Mouse (Mus musculus) MEL (cell line): Measurements from ENCODE around the gene Trim30b. TPM values are rescaled to one million over a fixed set of nuclear protein-coding genes. Genes with fewer than 3 reads are reported as not detected.
A peak's percentile ranks its signal among the peaks of the same experiment; 100 is the strongest.

Experiments used
- DNase-seq: peaks from one replicate; pipeline ENCODE4 v3.0.0; 2011; ENCODE audit warnings: low read depth, low spot score
- H3K27ac ChIP-seq: 2 replicates; pipeline ENCODE4 v1.5.1; 2012; ENCODE audit warnings: low read depth, mild to moderate bottlenecking, control low read depth, low read length, moderate library complexity; ENCODE audit not compliant: control insufficient read depth
- H3K27me3 ChIP-seq, 2 experiments: fragments of 150-350 bp in 1 of 2; sonication (generic) in 1 of 2; 2 replicates each; pipeline ENCODE4 v1.6.1; 2012; ENCODE audit warnings: low read length in 2 of 2, mild to moderate bottlenecking in 2 of 2, improper control_type of control experiment in 1 of 2, moderate library complexity in 1 of 2; ENCODE audit not compliant: insufficient read depth in 2 of 2, control insufficient read depth in 1 of 2
- H3K36me3 ChIP-seq, 2 experiments: 2 replicates each; pipeline ENCODE4 v1.6.1; 2012 to 2014; ENCODE audit warnings: low read length in 2 of 2, improper control_type of control experiment in 1 of 2, inconsistent platforms in 1 of 2, mild to moderate bottlenecking in 1 of 2; ENCODE audit not compliant: insufficient read depth in 2 of 2, control insufficient read depth in 1 of 2
- H3K4me1 ChIP-seq, 2 experiments: fragments of 150-350 bp in 1 of 2; sonication (generic) in 1 of 2; 2 replicates each; pipeline ENCODE4 v1.6.1; 2012; ENCODE audit warnings: low read length in 2 of 2, improper control_type of control experiment in 1 of 2, mild to moderate bottlenecking in 1 of 2; ENCODE audit not compliant: insufficient read depth in 2 of 2, control insufficient read depth in 1 of 2
- H3K4me3 ChIP-seq, 2 experiments: fragments of 150-350 bp in 1 of 2; sonication (generic) in 1 of 2; 2 replicates each; pipeline ENCODE4 v1.5.1; 2012; ENCODE audit warnings: low read depth in 2 of 2, low read length in 2 of 2, mild to moderate bottlenecking in 2 of 2, moderate library complexity in 2 of 2, control low read depth in 1 of 2, improper control_type of control experiment in 1 of 2; ENCODE audit not compliant: control insufficient read depth in 1 of 2, insufficient read depth in 1 of 2
- H3K79me2 ChIP-seq: 2 replicates; pipeline ENCODE4 v1.6.1; 2012; ENCODE audit warnings: mild to moderate bottlenecking, low read length, moderate library complexity; ENCODE audit not compliant: control insufficient read depth, poor library complexity, insufficient read depth
- H3K9ac ChIP-seq: 2 replicates; pipeline ENCODE4 v1.6.1; 2012; ENCODE audit warnings: low read depth, mild to moderate bottlenecking, control low read depth, low read length, moderate library complexity; ENCODE audit not compliant: control insufficient read depth, poor library complexity, severe bottlenecking
- H3K9me3 ChIP-seq: fragments of 150-350 bp; sonication (generic); replicated peaks from 2 replicates; pipeline ENCODE4 v1.6.1; 2012; ENCODE audit warnings: mild to moderate bottlenecking, low read length, improper control_type of control experiment, moderate library complexity; ENCODE audit not compliant: insufficient read depth
- BHLHE40 ChIP-seq: IDR thresholded peaks from 2 replicates; pipeline ENCODE4 v1.6.1; 2012; ENCODE audit warnings: low read depth, mild to moderate bottlenecking, inconsistent platforms, low read length, improper control_type of control experiment, borderline replicate concordance
- CHD1 ChIP-seq: IDR thresholded peaks from 2 replicates; pipeline ENCODE4 v1.6.1; 2012; ENCODE audit warnings: low read depth, mild to moderate bottlenecking, inconsistent platforms, low read length, improper control_type of control experiment
- CHD2 ChIP-seq: IDR thresholded peaks from 2 replicates; pipeline ENCODE4 v1.6.1; 2011; ENCODE audit warnings: low read length, improper control_type of control experiment
- CTCF ChIP-seq, 3 experiments: IDR thresholded peaks in 2 of 3; conservative IDR thresholded peaks in 1 of 3; 2 replicates each; pipeline ENCODE4 v1.5.1; 2011 to 2012; ENCODE audit warnings: low read length in 3 of 3, low read depth in 2 of 3, mild to moderate bottlenecking in 2 of 3, improper control_type of control experiment in 1 of 3, inconsistent platforms in 1 of 3, mixed read lengths in 1 of 3, moderate library complexity in 1 of 3; ENCODE audit not compliant: control insufficient read depth in 1 of 3, insufficient read depth in 1 of 3, poor library complexity in 1 of 3, severe bottlenecking in 1 of 3
- E2F4 ChIP-seq: IDR thresholded peaks from 2 replicates; pipeline ENCODE4 v1.6.1; 2011; ENCODE audit warnings: low read depth, low read length, improper control_type of control experiment, borderline replicate concordance
- ELF1 ChIP-seq: IDR thresholded peaks from 2 replicates; pipeline ENCODE4 v1.6.1; 2014; ENCODE audit warnings: low read depth, mild to moderate bottlenecking, inconsistent platforms, low read length, improper control_type of control experiment, moderate library complexity
- EP300 ChIP-seq, 2 experiments: IDR thresholded peaks; 2 replicates each; pipeline ENCODE4 v1.6.1; 2011; ENCODE audit warnings: improper control_type of control experiment in 2 of 2, low read length in 2 of 2, low read depth in 1 of 2, mild to moderate bottlenecking in 1 of 2
- ETS1 ChIP-seq: IDR thresholded peaks from 2 replicates; pipeline ENCODE4 v1.6.1; 2012; ENCODE audit warnings: low read depth, mild to moderate bottlenecking, inconsistent platforms, low read length, improper control_type of control experiment, moderate library complexity
- GABPA ChIP-seq: IDR thresholded peaks from 2 replicates; pipeline ENCODE4 v1.6.1; 2012; ENCODE audit warnings: low read depth, mild to moderate bottlenecking, inconsistent platforms, low read length, improper control_type of control experiment, moderate library complexity
- GATA1 ChIP-seq: IDR thresholded peaks from 2 replicates; pipeline ENCODE4 v1.6.1; 2011; ENCODE audit warnings: low read depth, low read length, improper control_type of control experiment
- HCFC1 ChIP-seq: IDR thresholded peaks from 2 replicates; pipeline ENCODE4 v1.6.1; 2012; ENCODE audit warnings: low read depth, mild to moderate bottlenecking, inconsistent platforms, low read length, improper control_type of control experiment, moderate library complexity
- JUND ChIP-seq: IDR thresholded peaks from 2 replicates; pipeline ENCODE4 v1.6.1; 2011; ENCODE audit warnings: low read depth, mild to moderate bottlenecking, improper control_type of control experiment, low read length
- MAZ ChIP-seq: IDR thresholded peaks from 2 replicates; pipeline ENCODE4 v1.6.1; 2012; ENCODE audit warnings: low read depth, mild to moderate bottlenecking, inconsistent platforms, low read length, improper control_type of control experiment
- MEF2A ChIP-seq: IDR thresholded peaks from 2 replicates; pipeline ENCODE4 v1.6.1; 2014; ENCODE audit warnings: low read depth, mild to moderate bottlenecking, inconsistent platforms, low read length, improper control_type of control experiment; ENCODE audit not compliant: poor library complexity, insufficient replicate concordance, severe bottlenecking; ENCODE audit errors: extremely low read depth
- MYC ChIP-seq: IDR thresholded peaks from 2 replicates; pipeline ENCODE4 v1.6.1; 2011; ENCODE audit warnings: low read depth, mild to moderate bottlenecking, low read length, improper control_type of control experiment, moderate library complexity
- NELFE ChIP-seq: IDR thresholded peaks from 2 replicates; pipeline ENCODE4 v1.6.1; 2011; ENCODE audit warnings: low read depth, low read length, improper control_type of control experiment
- POLR2A ChIP-seq, 2 experiments: IDR thresholded peaks; 2 replicates each; pipeline ENCODE4 v1.6.1; 2011 to 2012; ENCODE audit warnings: low read length in 2 of 2, mild to moderate bottlenecking in 2 of 2, control low read depth in 1 of 2, improper control_type of control experiment in 1 of 2, low read depth in 1 of 2, moderate library complexity in 1 of 2; ENCODE audit not compliant: control insufficient read depth in 1 of 2, insufficient read depth in 1 of 2, poor library complexity in 1 of 2
- POLR2AphosphoS2 ChIP-seq: IDR thresholded peaks from 2 replicates; pipeline ENCODE4 v1.6.1; 2011; ENCODE audit warnings: low read length, improper control_type of control experiment
- RCOR1 ChIP-seq: IDR thresholded peaks from 2 replicates; pipeline ENCODE4 v1.6.1; 2012; ENCODE audit warnings: low read depth, mild to moderate bottlenecking, inconsistent platforms, low read length, improper control_type of control experiment
- SIN3A ChIP-seq: IDR thresholded peaks from 2 replicates; pipeline ENCODE4 v1.6.1; 2012; ENCODE audit warnings: low read length, improper control_type of control experiment, inconsistent platforms
- SMC3 ChIP-seq: IDR thresholded peaks from 2 replicates; pipeline ENCODE4 v1.6.1; 2011; ENCODE audit warnings: low read depth, low read length, improper control_type of control experiment
- TAL1 ChIP-seq: IDR thresholded peaks from 2 replicates; pipeline ENCODE4 v1.6.1; 2012; ENCODE audit warnings: mild to moderate bottlenecking, inconsistent platforms, low read length, moderate library complexity, mixed read lengths
- TBP ChIP-seq: IDR thresholded peaks from 2 replicates; pipeline ENCODE4 v1.8.0; 2011; ENCODE audit warnings: low read depth, low read length, improper control_type of control experiment
- TCF12 ChIP-seq: IDR thresholded peaks from 2 replicates; pipeline ENCODE4 v1.6.1; 2014; ENCODE audit warnings: low read depth, mild to moderate bottlenecking, inconsistent platforms, low read length, improper control_type of control experiment, moderate library complexity
- USF1 ChIP-seq: IDR thresholded peaks from 2 replicates; pipeline ENCODE4 v1.6.1; 2014; ENCODE audit warnings: low read depth, mild to moderate bottlenecking, inconsistent platforms, low read length, improper control_type of control experiment, moderate library complexity
- USF2 ChIP-seq, 2 experiments: IDR thresholded peaks; 2 replicates each; pipeline ENCODE4 v1.6.1; 2011 to 2012; ENCODE audit warnings: improper control_type of control experiment in 2 of 2, low read length in 2 of 2, borderline replicate concordance in 1 of 2, inconsistent platforms in 1 of 2, low read depth in 1 of 2, mild to moderate bottlenecking in 1 of 2; ENCODE audit not compliant: insufficient read depth in 1 of 2
- ZC3H11A ChIP-seq: IDR thresholded peaks from 2 replicates; pipeline ENCODE4 v1.6.1; 2012; ENCODE audit warnings: low read depth, mild to moderate bottlenecking, inconsistent platforms, low read length, improper control_type of control experiment
- ZKSCAN1 ChIP-seq: IDR thresholded peaks from 2 replicates; pipeline ENCODE4 v1.6.1; 2012; ENCODE audit warnings: low read depth, mild to moderate bottlenecking, inconsistent platforms, low read length, improper control_type of control experiment, moderate library complexity
- ZMIZ1 ChIP-seq: IDR thresholded peaks from 2 replicates; pipeline ENCODE4 v1.6.1; 2012; ENCODE audit warnings: low read depth, mild to moderate bottlenecking, inconsistent platforms, low read length, improper control_type of control experiment, moderate library complexity
- polyA plus RNA-seq, 2 experiments: library from polyadenylated mRNA; stranded (reverse) in 1 of 2; unstranded in 1 of 2; fragments of >175 nt in 1 of 2; fragments of >200 nt in 1 of 2; gene quantifications; 2 replicates each; pipeline versions ENCODE4 v1.2.1 to v1.2.4; 2012; ENCODE audit warnings: low replicate concordance in 2 of 2, low read depth in 1 of 2; ENCODE audit not compliant: insufficient read length in 2 of 2, insufficient read depth in 1 of 2, missing spikeins in 1 of 2
- total RNA-seq: library from RNA; depleted of rRNA; stranded (reverse); fragments of 300-350 nt; gene quantifications from 2 replicates; pipeline ENCODE4 v1.2.3, GENCODE M21; 2012

Gene Trim30b
- total and polyA plus RNA-seq, 3 experiments = 0.04 TPM; not detected in 2

GRCm38 (mm10) chr7:104353600-104353967 lies 16.1 kb downstream of the Trim30b start:
- no peak for TF ChIP-seq USF1
- TF ChIP-seq GATA1 = no peak
- TF ChIP-seq ELF1 = no peak
- no peak for TF ChIP-seq SIN3A
- TF ChIP-seq E2F4 = no peak
- no peak for TF ChIP-seq CHD1
- TF ChIP-seq USF2 (IDR thresholded peaks at IDR 0.05; ENCODE audit: borderline replicate concordance in 1 of 2, insufficient read depth in 1 of 2, low read depth in 1 of 2, low read length in 2 of 2) = no peak
- no peak for TF ChIP-seq BHLHE40
- TF ChIP-seq CTCF (IDR thresholded peaks at IDR 0.05 in 2 of 3, conservative IDR thresholded peaks at IDR 0.05 in 1 of 3; ENCODE audit: control insufficient read depth in 1 of 3, insufficient read depth in 1 of 3, low read depth in 2 of 3, low read length in 3 of 3, poor library complexity in 1 of 3, severe bottlenecking in 1 of 3) = no peak
- TF ChIP-seq GABPA = no peak
- no peak for TF ChIP-seq SMC3
- no peak for TF ChIP-seq ZC3H11A
- no peak for TF ChIP-seq MEF2A
- TF ChIP-seq POLR2AphosphoS2 = no peak
- no peak for TF ChIP-seq TCF12
- TF ChIP-seq MYC = no peak
- TF ChIP-seq ZMIZ1 = no peak
- no peak for TF ChIP-seq ZKSCAN1
- peak overlapping the region; percentile 38 to 49 for H3K4me3 ChIP-seq

GRCm38 (mm10) chr7:104352717-104353599 lies 16.7 kb downstream of the Trim30b start, which contains the start of gene Trim12c:
Gene Trim12c, minus strand, starts transcription at chr7:104353362.
- peak; percentile 94 for DNase-seq
- peaks cover 3 to 4% of the 10 kb centered on the region in 2 experiments; a peak in 2 of 4 replicates for H3K4me1 ChIP-seq
- H3K4me3 ChIP-seq = peak within 1 kb of the TSS; percentile 49 to 66
- H3K27me3 ChIP-seq = no peaks in the 10 kb centered on the region
- H3K36me3 ChIP-seq = peaks cover 0 to 5% of the 10 kb centered on the region in 2 experiments; a peak in 2 of 4 replicates
- peak within 1 kb of the TSS; percentile 92 for H3K27ac ChIP-seq
- peak within 1 kb of the TSS; percentile 54 for H3K9ac ChIP-seq
- no peaks in the 10 kb centered on the region for H3K79me2 ChIP-seq
- H3K9me3 ChIP-seq = no peaks in the 10 kb centered on the region
- TF ChIP-seq EP300 (IDR thresholded peaks at IDR 0.05; ENCODE audit: low read depth in 1 of 2, low read length in 2 of 2) = peak; percentile 65 to 76
- peak; percentile 79 for TF ChIP-seq TCF12
- peak; percentile 52; the same call in 1 of the 2 replicates for TF ChIP-seq TBP
- TF ChIP-seq GATA1 = peak; percentile 67
- TF ChIP-seq ELF1 = peak; percentile 43; the same call in 1 of the 2 replicates
- TF ChIP-seq MYC = peak; percentile 17; the same call in 1 of the 2 replicates
- peak; percentile 75 for TF ChIP-seq ETS1
- TF ChIP-seq JUND = no peak
- TF ChIP-seq RCOR1 = 0 out of 2 replicates have a peak, but pooled peaks have one; percentile 11
- TF ChIP-seq POLR2A (IDR thresholded peaks at IDR 0.05; ENCODE audit: control insufficient read depth in 1 of 2, insufficient read depth in 1 of 2, low read depth in 1 of 2, low read length in 2 of 2, poor library complexity in 1 of 2) = no peak; a peak in 1 of 4 replicates
- TF ChIP-seq HCFC1 = peak; percentile 55; the same call in 1 of the 2 replicates
- peak; percentile 91 for TF ChIP-seq TAL1
- peak; percentile 86 for TF ChIP-seq SIN3A
- TF ChIP-seq MAZ = no peak
- TF ChIP-seq ZMIZ1 = no peak
- peak; percentile 34; the same call in 1 of the 2 replicates for TF ChIP-seq CHD2
- no peak for TF ChIP-seq NELFE

More at GRCm38 (mm10) chr7:104353600-104353967, 16.1 kb downstream of the Trim30b start:
- Histone ChIP-seq H3K79me2 (no peaks in the 10 kb centered on the region), H3K4me1 (peaks cover 0 to 4% of the 10 kb centered on the region in 2 experiments; a peak in 2 of 4 replicates), H3K9ac (peak overlapping the region; percentile 29; the same call in 1 of the 2 replicates), H3K36me3 (peaks cover 0 to 5% of the 10 kb centered on the region in 2 experiments; a peak in 2 of 4 replicates), H3K27me3 (no peaks in the 10 kb centered on the region), H3K9me3 (no peaks in the 10 kb centered on the region), H3K27ac (peak overlapping the region; percentile 59)
- no peak for DNase-seq
